Mouse (Mus musculus) heart, embryonic 15.5 days (tissue): Measurements from ENCODE around the gene Grin3a. TPM values are rescaled to one million over a fixed set of nuclear protein-coding genes. Genes with fewer than 3 reads are reported as not detected.

Source experiments
- ATAC-seq: fragments of 200-750 bp; cut with Nextera tagmentation; replicated peaks from 2 replicates; pipeline ENCODE4 v1.8.0; 2017; ENCODE audit warnings: low read depth, moderate TSS enrichment; ENCODE audit not compliant: insufficient number of reproducible peaks, insufficient read depth, low FRiP score
- H3K27ac ChIP-seq: fragments of 300-500 bp; sonication (generic); 2 replicates; pipeline ENCODE4 v1.5.1; 2015; ENCODE audit warnings: mild to moderate bottlenecking, inconsistent platforms
- H3K27me3 ChIP-seq: fragments of 300-500 bp; sonication (generic); 2 replicates; pipeline ENCODE4 v1.6.1; 2015; ENCODE audit warnings: inconsistent platforms
- H3K36me3 ChIP-seq: fragments of 300-500 bp; sonication (generic); 2 replicates; pipeline ENCODE4 v1.6.1; 2015; ENCODE audit warnings: mild to moderate bottlenecking, inconsistent platforms
- H3K4me1 ChIP-seq: fragments of 300-500 bp; sonication (generic); replicated peaks from 2 replicates; pipeline ENCODE4 v1.6.1; 2015; ENCODE audit warnings: inconsistent platforms
- H3K4me2 ChIP-seq: fragments of 300-500 bp; sonication (generic); 2 replicates; pipeline ENCODE4 v1.6.1; 2015; ENCODE audit warnings: inconsistent platforms, mild to moderate bottlenecking, moderate library complexity
- H3K4me3 ChIP-seq: fragments of 300-500 bp; sonication (generic); 2 replicates; pipeline ENCODE4 v1.5.1; 2015; ENCODE audit warnings: mild to moderate bottlenecking, inconsistent platforms
- H3K9ac ChIP-seq: fragments of 300-500 bp; sonication (generic); 2 replicates; pipeline ENCODE4 v1.6.1; 2015; ENCODE audit warnings: mild to moderate bottlenecking, inconsistent platforms
- H3K9me3 ChIP-seq: fragments of 300-500 bp; sonication (generic); replicated peaks from 2 replicates; pipeline ENCODE4 v1.6.1; 2016; ENCODE audit warnings: inconsistent platforms
- WGBS: fragments of 180-500 bp; shearing (Covaris S2); methylation state at CpG from one replicate; pipeline ENCODE4 v1.1.7; 2015; ENCODE audit warnings: mixed read lengths; 5-methylcytosine and 5-hydroxymethylcytosine counted together
- polyA plus RNA-seq: library from polyadenylated mRNA; unstranded; fragments of >200 nt; fragmentation: Nextera tagmentation; extraction: Ambion mirVana; gene quantifications from 2 replicates; pipeline ENCODE4 v1.2.1, GENCODE M21; 2015

The Grin3a gene
- polyA plus RNA-seq, 1 experiment from 2014 or later, result 0.47 TPM

- no peak for ATAC-seq
- H3K9me3 ChIP-seq, result no peaks in the 10 kb centered on the region
- no peaks in the 10 kb centered on the region for H3K27me3 ChIP-seq
- WGBS, result 72% methylated on average over 2 of the region's 2 CpGs
- H3K36me3 ChIP-seq, result no peaks in the 10 kb centered on the region
- H3K4me1 ChIP-seq, result no peaks in the 10 kb centered on the region
- no peak overlapping the region for H3K27ac ChIP-seq
- no peak overlapping the region for H3K4me2 ChIP-seq
- no peak overlapping the region for H3K9ac ChIP-seq
- H3K4me3 ChIP-seq, result no peak overlapping the region
These were observed 56.6 kb downstream of the Grin3a start for GRCm38 (mm10) chr4:49788971-49789370.

GRCm38 (mm10) chr4:49742847-49743246 is 102.7 kb downstream of the Grin3a start:
- Histone ChIP-seq H3K36me3 (no peaks in the 10 kb centered on the region), H3K9ac (no peak overlapping the region), H3K4me1 (no peaks in the 10 kb centered on the region), H3K27ac (no peak overlapping the region), H3K4me2 (no peak overlapping the region), H3K27me3 (no peaks in the 10 kb centered on the region), H3K9me3 (no peaks in the 10 kb centered on the region), H3K4me3 (no peak overlapping the region)
- ATAC-seq, result no peak
- 82% methylated on average over 5 of the region's 5 CpGs for WGBS

DNA sequence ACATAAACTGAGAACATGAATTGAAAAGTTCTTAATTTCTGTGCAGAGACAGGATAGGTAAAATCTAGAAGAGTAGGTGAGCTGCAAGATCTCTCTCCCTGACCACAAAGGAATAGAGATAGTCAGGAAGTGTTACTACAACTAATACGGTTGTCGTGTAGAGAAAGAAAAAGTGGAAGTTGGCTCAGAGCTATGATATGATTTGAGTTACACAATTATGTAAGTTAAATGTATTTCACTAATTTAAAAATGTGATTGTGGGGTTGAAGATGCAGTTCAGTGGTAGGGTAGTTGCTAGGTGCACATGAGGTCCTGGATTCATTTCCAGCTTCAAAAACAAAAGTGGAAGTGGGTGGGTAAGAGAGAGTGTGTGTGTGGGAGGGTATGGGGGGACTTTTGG is 103.6 kb downstream of the Grin3a start:
- Histone ChIP-seq H3K36me3 (no peaks in the 10 kb centered on the region), H3K4me1 (no peaks in the 10 kb centered on the region), H3K4me3 (no peak overlapping the region), H3K27me3 (no peaks in the 10 kb centered on the region), H3K27ac (no peak overlapping the region), H3K9me3 (no peaks in the 10 kb centered on the region), H3K4me2 (no peak overlapping the region), H3K9ac (no peak overlapping the region)
- ATAC-seq, result no peak
- WGBS, result 86% methylated on average over 2 of the region's 2 CpGs

DNA sequence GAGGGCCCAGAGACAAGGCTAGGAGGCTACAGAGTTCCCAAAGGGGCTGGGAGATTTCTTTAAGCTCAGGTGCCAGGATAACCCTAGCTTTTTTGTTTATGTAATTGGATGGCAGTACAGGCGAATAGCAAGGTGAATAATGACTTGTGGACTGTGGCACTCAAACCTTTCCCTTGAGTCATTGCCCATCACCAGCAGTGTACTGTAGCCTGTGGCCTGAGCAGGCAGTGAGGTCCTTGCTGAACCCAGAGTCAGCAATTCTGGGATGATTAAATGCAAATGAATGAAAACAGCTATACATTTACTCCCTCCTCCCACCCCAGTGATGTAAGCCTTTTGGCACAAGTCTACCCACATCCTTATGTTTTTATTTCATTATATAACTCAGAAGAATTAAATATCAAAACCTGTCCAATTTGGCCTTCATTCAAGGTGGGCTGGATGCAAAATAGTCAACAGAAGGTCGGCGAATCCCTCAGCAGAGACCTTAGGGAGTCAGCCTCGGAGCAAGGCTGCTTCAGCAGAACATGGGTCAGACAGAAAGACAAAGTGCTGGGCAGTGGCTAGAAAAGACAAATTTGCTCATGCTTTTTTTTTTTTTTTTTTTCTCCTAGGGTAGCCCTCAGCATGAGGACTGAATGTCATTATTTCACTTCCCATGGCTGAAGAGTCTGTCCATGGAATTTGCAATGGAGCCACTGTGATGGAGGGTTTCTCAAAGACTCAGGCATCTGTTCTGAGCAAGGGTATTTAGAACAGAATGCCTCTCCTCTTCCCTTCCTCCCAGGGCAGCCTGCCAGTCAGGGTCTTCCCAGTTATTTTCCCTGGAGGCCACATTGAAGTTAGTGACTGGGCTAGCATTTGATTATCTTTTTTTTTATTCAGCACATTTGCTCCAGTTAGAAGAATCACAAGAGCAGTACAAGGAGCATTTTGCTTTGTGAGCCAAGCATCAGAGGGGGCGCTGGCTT is 104.5 kb downstream of the Grin3a start:
- Histone ChIP-seq H3K9me3 (no peaks in the 10 kb centered on the region), H3K27me3 (no peaks in the 10 kb centered on the region), H3K27ac (no peak overlapping the region), H3K36me3 (no peaks in the 10 kb centered on the region), H3K4me2 (no peak overlapping the region), H3K4me3 (no peak overlapping the region), H3K9ac (no peak overlapping the region), H3K4me1 (no peaks in the 10 kb centered on the region)
- ATAC-seq, result no peak
- WGBS, result 76% methylated on average over 5 of the region's 5 CpGs

DNA sequence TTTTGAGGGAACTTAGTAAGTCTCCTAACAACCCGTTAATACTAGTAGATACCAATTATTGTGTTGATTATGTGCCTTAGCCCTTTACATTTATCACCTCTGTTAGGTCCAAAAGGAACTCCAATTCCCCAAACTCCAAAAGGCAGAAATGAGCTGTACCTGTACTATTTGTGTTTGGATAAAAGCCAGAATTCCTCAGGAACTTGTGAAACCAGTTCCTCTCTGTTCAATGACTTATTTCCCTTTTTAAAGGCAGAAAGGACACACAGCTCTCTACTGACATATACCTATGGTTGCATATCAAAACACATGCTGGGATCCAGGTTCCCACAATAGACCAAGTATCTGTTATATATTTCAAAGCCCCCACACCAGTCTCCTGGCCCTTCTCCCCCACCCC is 106.0 kb downstream of the Grin3a start:
- H3K27me3 ChIP-seq, result no peaks in the 10 kb centered on the region
- no peak overlapping the region for H3K9ac ChIP-seq
- no peaks in the 10 kb centered on the region for H3K36me3 ChIP-seq
- no peaks in the 10 kb centered on the region for H3K9me3 ChIP-seq
- H3K4me1 ChIP-seq, result no peaks in the 10 kb centered on the region
- H3K27ac ChIP-seq, result no peak overlapping the region
- WGBS, result 70% methylated on average over 1 of the region's 1 CpGs
- no peak overlapping the region for H3K4me3 ChIP-seq
- ATAC-seq, result no peak
- H3K4me2 ChIP-seq, result no peak overlapping the region

DNA sequence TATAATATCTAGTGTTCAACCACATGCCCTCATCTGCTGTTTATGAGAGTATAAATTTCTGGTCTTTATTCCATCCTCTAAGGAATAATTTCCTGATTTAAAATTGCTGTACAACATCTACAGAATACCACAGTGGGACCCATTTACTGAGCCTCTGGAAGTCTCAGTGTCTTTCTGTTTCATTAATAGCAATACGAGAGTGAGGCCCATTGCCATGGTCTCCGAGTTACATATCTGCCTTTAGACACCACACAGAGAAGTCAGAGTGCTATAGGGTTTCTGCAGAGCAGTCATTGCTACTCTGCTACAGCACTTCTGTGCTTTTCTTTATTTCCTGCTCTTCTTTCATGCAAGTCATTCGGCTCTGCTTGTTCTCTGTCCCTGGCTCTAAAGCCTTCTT is 116.2 kb downstream of the Grin3a start:
- 66% methylated on average over 3 of the region's 3 CpGs for WGBS
- Histone ChIP-seq H3K27ac (no peak overlapping the region), H3K27me3 (no peaks in the 10 kb centered on the region), H3K9me3 (no peaks in the 10 kb centered on the region), H3K4me1 (no peaks in the 10 kb centered on the region), H3K36me3 (no peaks in the 10 kb centered on the region), H3K4me3 (no peak overlapping the region), H3K4me2 (no peak overlapping the region), H3K9ac (no peak overlapping the region)
- no peak for ATAC-seq

DNA sequence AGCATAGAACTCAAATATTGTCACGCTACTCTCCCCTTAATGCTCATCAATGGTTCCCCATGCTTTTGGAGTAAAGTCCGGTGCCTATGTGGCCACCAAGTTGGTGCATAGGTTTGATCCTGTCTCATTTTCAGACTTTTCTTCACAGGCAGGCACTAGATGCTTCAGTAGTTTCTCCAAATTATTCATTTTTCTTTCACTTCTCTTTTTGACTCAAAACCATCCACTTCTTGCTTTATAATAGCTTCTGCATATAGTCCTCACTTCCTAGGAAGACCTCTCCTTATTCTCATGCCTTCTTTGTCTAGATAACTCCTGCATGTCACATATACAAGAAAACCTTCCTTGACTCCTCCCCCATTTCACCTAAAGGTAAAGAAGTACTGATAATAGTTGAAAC is 121.6 kb downstream of the Grin3a start:
- WGBS, result 93% methylated on average over 2 of the region's 2 CpGs

DNA sequence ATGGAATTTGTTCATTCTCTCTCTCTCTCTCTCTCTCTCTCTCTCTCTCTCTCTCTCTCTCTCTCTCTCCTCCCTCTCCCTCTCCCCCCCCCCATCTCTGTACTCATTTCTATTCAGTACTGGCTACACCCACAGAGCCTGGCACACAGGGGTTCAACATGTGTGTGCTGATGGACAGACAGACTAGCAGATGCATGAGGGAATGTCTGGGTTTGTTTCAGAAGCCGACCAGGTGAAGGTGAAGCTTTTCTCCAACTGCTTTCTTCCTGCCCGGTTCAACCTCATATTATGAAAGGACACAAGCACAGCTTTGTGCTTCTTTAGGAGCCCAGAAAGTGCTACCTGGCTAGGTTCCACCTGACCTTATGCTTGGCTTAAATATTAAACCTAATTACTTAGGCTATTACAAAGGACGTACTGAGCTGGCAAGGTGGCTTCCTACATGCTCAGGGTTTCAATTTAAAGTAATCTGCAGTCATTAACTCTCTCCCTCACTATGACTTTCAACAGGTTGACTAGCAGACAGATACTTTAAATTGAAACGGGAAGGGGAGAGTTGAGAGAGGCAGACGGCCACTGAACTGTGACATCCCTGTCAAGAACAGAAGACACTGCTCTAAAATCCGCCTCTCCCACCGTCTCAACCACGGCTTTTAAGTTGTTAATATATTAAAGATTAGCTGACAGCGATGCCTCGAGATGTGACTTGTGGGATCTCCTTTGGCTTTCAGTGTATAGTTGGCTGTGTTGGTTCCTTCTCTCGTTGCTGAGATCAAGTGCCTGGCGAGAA is 153.9 kb downstream of the Grin3a start:
- Histone ChIP-seq H3K9me3 (no peaks in the 10 kb centered on the region), H3K4me2 (no peak overlapping the region), H3K4me3 (no peak overlapping the region), H3K4me1 (no peaks in the 10 kb centered on the region), H3K27ac (no peak overlapping the region), H3K36me3 (no peaks in the 10 kb centered on the region), H3K9ac (no peak overlapping the region), H3K27me3 (no peaks in the 10 kb centered on the region)
- WGBS, result 65% methylated on average over 12 of the region's 12 CpGs
- no peak for ATAC-seq

More for the DNA sequence above, 121.6 kb downstream of the Grin3a start:
- Histone ChIP-seq H3K36me3 (no peaks in the 10 kb centered on the region), H3K9me3 (no peaks in the 10 kb centered on the region), H3K4me3 (no peak overlapping the region), H3K9ac (no peak overlapping the region), H3K27ac (no peak overlapping the region), H3K4me2 (no peak overlapping the region), H3K27me3 (no peaks in the 10 kb centered on the region), H3K4me1 (no peaks in the 10 kb centered on the region)
- ATAC-seq, result no peak

- Histone ChIP-seq H3K36me3 (no peaks in the 10 kb centered on the region), H3K27ac (no peak overlapping the region), H3K9me3 (no peaks in the 10 kb centered on the region), H3K9ac (no peak overlapping the region), H3K4me2 (no peak overlapping the region), H3K27me3 (no peaks in the 10 kb centered on the region), H3K4me1 (no peaks in the 10 kb centered on the region), H3K4me3 (no peak overlapping the region)
- ATAC-seq, result no peak
- WGBS, result 27% methylated on average over 9 of the region's 9 CpGs
These were observed 156.8 kb downstream of the Grin3a start for GRCm38 (mm10) chr4:49688594-49689288.

GRCm38 (mm10) chr4:49681812-49682211 is 163.7 kb downstream of the Grin3a start, which contains the start of gene Ppp3r2:
Ppp3r2 (minus strand) TSS chr4:49682024.
- no peak within 1 kb of the TSS for H3K4me2 ChIP-seq
- WGBS, result 71% methylated on average over 13 of the region's 13 CpGs
- H3K9ac ChIP-seq, result no peak within 1 kb of the TSS
- H3K27me3 ChIP-seq, result no peaks in the 10 kb centered on the region
- no peak for ATAC-seq
- no peak within 1 kb of the TSS for H3K27ac ChIP-seq
- no peaks in the 10 kb centered on the region for H3K36me3 ChIP-seq
- H3K9me3 ChIP-seq, result no peaks in the 10 kb centered on the region
- H3K4me1 ChIP-seq, result no peaks in the 10 kb centered on the region
- no peak within 1 kb of the TSS for H3K4me3 ChIP-seq
